Mouse (Mus musculus) intestine, postnatal 0 days (tissue): Measurements from ENCODE around the gene Ptprn. TPM values are rescaled to one million over a fixed set of nuclear protein-coding genes. Genes with fewer than 3 reads are reported as not detected.

Experiments
- ATAC-seq: fragments of 200-750 bp; cut with Nextera tagmentation; 2 replicates; pipeline ENCODE4 v1.8.0; 2017; ENCODE audit warnings: mild to moderate bottlenecking, moderate TSS enrichment, moderate library complexity
- H3K27ac ChIP-seq: fragments of 300-500 bp; sonication (generic); 2 replicates; pipeline ENCODE4 v1.5.1; 2014; ENCODE audit warnings: mild to moderate bottlenecking, low read depth, low read length, moderate library complexity
- H3K27me3 ChIP-seq: fragments of 300-500 bp; sonication (generic); replicated peaks from 2 replicates; pipeline ENCODE4 v1.6.1; 2014; ENCODE audit warnings: low read length, mixed read lengths; ENCODE audit not compliant: control insufficient read depth, insufficient read depth
- H3K36me3 ChIP-seq: fragments of 300-500 bp; sonication (generic); 2 replicates; pipeline ENCODE4 v1.6.1; 2014; ENCODE audit warnings: mild to moderate bottlenecking, moderate library complexity; ENCODE audit not compliant: control insufficient read depth, insufficient read depth
- H3K4me1 ChIP-seq: fragments of 300-500 bp; sonication (generic); replicated peaks from 2 replicates; pipeline ENCODE4 v1.6.1; 2014; ENCODE audit warnings: antibody characterized with exemption, low read length, mixed read lengths; ENCODE audit not compliant: control insufficient read depth, insufficient read depth
- H3K4me2 ChIP-seq: fragments of 300-500 bp; sonication (generic); replicated peaks from 2 replicates; pipeline ENCODE4 v1.6.1; 2014; ENCODE audit warnings: low read depth, mild to moderate bottlenecking, moderate library complexity
- H3K4me3 ChIP-seq: fragments of 300-500 bp; sonication (generic); 2 replicates; pipeline ENCODE4 v1.5.1; 2014; ENCODE audit warnings: low read depth, low read length
- H3K9ac ChIP-seq: fragments of 300-500 bp; sonication (generic); 2 replicates; pipeline ENCODE4 v1.6.1; 2014; ENCODE audit warnings: mild to moderate bottlenecking, low read depth, low read length
- H3K9me3 ChIP-seq: fragments of 300-500 bp; sonication (generic); 2 replicates; pipeline ENCODE4 v1.6.1; 2016; ENCODE audit warnings: mixed run types; ENCODE audit not compliant: control insufficient read depth
- CTCF ChIP-seq: sonication (generic); IDR thresholded peaks from 2 replicates; pipeline ENCODE4 v1.5.1; 2016; ENCODE audit warnings: low read depth, mild to moderate bottlenecking, control low read depth, antibody characterized with exemption, moderate library complexity
- WGBS: fragments of 180-500 bp; shearing (Covaris S2); extraction: QIAGEN DNeasy Blood & Tissue Kit; methylation state at CpG from one replicate; pipeline ENCODE4 v1.1.7; 2014; 5-methylcytosine and 5-hydroxymethylcytosine counted together
- polyA plus RNA-seq: library from polyadenylated mRNA; unstranded; fragments of >200 nt; fragmentation: Nextera tagmentation; extraction: Ambion mirVana; gene quantifications from 2 replicates; pipeline ENCODE4 v1.2.1, GENCODE M21; 2015

Gene Ptprn
- polyA plus RNA-seq, 1 experiment from 2014 or later = 3.0 TPM

DNA sequence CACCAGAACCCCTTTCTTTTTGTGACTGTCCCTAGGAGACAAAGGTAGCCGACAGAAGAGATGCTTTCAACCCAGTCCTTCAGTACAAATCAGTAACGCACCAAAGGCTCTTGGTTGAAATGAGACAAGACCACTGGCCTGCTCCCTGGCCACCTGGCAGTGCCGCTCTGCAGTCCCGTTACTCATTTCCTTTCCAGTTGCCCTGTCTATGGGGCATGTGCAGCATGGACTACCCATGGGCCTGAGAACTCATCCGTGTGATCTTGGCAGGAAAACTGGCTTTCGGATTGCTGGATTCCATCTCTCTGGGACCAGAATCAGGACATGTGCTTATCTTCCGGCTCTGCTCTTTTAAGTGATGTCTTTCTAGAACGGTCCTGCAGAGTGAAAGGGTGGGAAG, 27.0 kb upstream of the Ptprn start:
- Histone ChIP-seq H3K27ac (no peak overlapping the region), H3K36me3 (no peaks in the 10 kb centered on the region), H3K4me1 (no peaks in the 10 kb centered on the region), H3K4me2 (no peak overlapping the region), H3K9me3 (no peaks in the 10 kb centered on the region), H3K27me3 (no peaks in the 10 kb centered on the region), H3K4me3 (no peak overlapping the region), H3K9ac (no peak overlapping the region)
- no peak for ATAC-seq
- no peak for TF ChIP-seq CTCF
- 86% methylated on average over 8 of the region's 8 CpGs for WGBS

DNA sequence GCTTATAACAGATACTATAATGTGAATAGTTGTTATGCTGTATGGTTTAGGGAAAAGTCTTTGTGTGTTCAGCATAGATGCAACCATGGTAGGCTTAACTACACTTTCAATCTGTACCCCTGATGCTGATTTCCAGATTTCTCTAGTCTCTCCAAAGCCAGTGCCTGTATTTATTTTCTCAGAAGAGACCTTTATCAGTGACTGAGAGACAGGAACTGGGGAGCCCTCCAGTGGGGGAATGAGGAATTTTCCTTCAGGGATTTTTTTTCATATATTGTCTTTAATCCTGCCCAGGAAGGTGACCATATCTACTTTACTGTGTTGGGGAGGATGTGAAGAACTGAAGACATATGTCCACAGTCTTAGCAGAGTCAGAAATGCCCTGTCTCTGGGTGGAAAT, 26.3 kb upstream of the Ptprn start:
- Histone ChIP-seq H3K9ac (no peak overlapping the region), H3K36me3 (no peaks in the 10 kb centered on the region), H3K4me3 (no peak overlapping the region), H3K27me3 (no peaks in the 10 kb centered on the region), H3K27ac (no peak overlapping the region), H3K4me2 (no peak overlapping the region), H3K9me3 (no peaks in the 10 kb centered on the region), H3K4me1 (no peaks in the 10 kb centered on the region)
- ATAC-seq = no peak
- TF ChIP-seq CTCF = peak; percentile 66

DNA sequence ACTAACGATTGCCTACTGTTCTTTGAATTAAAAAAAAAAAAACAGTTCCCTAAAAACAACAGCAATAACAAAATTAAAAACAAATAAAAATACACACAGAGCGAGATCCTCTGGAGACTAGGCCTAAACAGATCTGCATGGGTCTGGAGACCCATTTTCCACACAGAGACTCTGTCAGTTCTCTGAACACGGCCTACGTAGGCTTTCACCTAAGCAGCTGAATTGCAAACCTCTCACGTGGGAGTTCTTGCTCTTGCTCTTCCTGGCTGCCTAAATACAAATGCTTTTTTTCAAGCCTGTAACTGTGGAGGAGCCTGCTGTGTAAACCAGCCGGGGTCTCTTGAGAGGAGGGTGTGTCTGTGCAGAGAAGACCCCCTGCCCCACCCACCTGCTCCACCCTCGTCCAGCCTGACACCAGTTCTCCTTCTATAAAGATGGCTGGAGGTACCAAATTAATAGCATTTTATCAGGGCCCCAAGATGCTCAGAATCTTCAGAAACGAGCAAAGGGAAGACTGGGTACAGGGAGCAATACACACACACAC, 25.7 kb upstream of the Ptprn start:
- TF ChIP-seq CTCF = no peak
- WGBS = 66% methylated on average over 8 of the region's 8 CpGs
- Histone ChIP-seq H3K36me3 (no peaks in the 10 kb centered on the region), H3K9me3 (no peaks in the 10 kb centered on the region), H3K27ac (no peak overlapping the region), H3K4me3 (no peak overlapping the region), H3K4me1 (no peaks in the 10 kb centered on the region), H3K27me3 (no peaks in the 10 kb centered on the region), H3K4me2 (no peak overlapping the region), H3K9ac (no peak overlapping the region)
- no peak for ATAC-seq

DNA sequence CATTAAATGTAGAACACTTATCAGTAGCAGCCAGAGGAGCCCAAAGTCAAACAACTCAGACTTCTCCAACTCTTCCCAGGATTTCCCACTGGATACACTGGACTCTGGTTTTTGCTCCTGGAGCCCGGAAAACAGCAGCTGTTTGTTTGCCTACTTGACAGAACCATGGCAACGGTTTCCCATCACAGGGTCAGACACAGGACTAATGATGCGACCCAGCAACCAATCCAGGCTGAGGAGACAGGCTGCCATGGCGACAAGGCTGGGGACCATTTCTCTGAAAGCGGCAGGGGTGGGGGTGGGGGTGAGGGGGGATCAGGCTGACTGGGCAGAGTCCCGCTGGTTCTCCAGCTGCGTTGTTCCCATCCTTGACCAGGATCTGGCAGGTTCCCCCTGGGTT, 25.1 kb upstream of the Ptprn start:
- Histone ChIP-seq H3K27me3 (no peaks in the 10 kb centered on the region), H3K4me2 (no peak overlapping the region), H3K4me3 (no peak overlapping the region), H3K9ac (no peak overlapping the region), H3K9me3 (no peaks in the 10 kb centered on the region), H3K36me3 (no peaks in the 10 kb centered on the region), H3K4me1 (no peaks in the 10 kb centered on the region), H3K27ac (no peak overlapping the region)
- 15% methylated on average over 7 of the region's 7 CpGs for WGBS
- TF ChIP-seq CTCF = no peak
- no peak for ATAC-seq

DNA sequence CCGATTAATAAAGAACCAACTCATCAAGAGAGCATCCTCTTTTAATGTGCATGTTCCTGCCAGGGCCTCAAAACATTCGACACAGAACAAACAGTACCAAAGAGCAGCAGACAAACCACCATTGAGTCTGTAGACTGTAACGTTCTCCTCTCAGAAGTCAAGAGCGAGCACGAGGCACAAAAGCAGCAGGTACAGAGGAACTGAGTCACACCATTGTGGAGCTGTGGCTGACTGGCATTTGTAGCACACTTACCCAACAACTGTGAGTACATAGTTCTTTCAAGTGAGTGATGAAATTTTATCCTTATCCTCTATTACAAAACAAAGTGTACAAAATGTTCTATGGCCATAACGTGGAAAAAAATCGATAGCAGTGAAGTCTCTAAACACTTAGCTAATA, 20.6 kb upstream of the Ptprn start:
- 83% methylated on average over 7 of the region's 7 CpGs for WGBS
- no peak for ATAC-seq
- H3K4me3 ChIP-seq = no peak overlapping the region
- no peaks in the 10 kb centered on the region for H3K27me3 ChIP-seq
- H3K9me3 ChIP-seq = no peaks in the 10 kb centered on the region
- no peak overlapping the region for H3K4me2 ChIP-seq
- no peak for TF ChIP-seq CTCF
- H3K4me1 ChIP-seq = no peaks in the 10 kb centered on the region
- H3K27ac ChIP-seq = no peak overlapping the region
- no peak overlapping the region for H3K9ac ChIP-seq
- H3K36me3 ChIP-seq = no peaks in the 10 kb centered on the region

DNA sequence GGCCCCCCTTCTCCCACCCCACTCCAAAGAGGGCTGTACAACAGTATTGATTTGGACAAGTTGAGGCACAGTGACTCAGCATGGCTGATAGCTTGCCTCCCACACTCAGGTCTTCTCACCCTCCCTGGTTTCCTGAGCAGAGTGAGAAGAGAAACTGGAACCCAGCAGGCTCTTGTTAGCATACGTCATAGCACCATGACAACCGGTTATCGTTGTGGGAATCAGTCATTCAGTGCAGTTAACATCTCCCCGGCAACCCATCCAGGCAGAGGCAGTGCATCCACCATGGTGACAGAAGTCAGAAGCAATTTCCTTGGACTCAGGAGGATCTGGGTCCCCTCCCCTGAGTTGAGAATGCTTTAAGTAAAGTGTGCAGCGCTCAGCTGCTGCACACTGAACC, 18.7 kb upstream of the Ptprn start:
- H3K27me3 ChIP-seq = peaks cover 2% of the 10 kb centered on the region; the same call in 1 of the 2 replicates
- no peak overlapping the region for H3K4me2 ChIP-seq
- ATAC-seq = no peak
- 54% methylated on average over 5 of the region's 5 CpGs for WGBS
- no peak overlapping the region for H3K27ac ChIP-seq
- no peaks in the 10 kb centered on the region for H3K4me1 ChIP-seq
- no peak for TF ChIP-seq CTCF
- no peaks in the 10 kb centered on the region for H3K9me3 ChIP-seq
- H3K4me3 ChIP-seq = no peak overlapping the region
- H3K36me3 ChIP-seq = no peaks in the 10 kb centered on the region
- H3K9ac ChIP-seq = no peak overlapping the region

DNA sequence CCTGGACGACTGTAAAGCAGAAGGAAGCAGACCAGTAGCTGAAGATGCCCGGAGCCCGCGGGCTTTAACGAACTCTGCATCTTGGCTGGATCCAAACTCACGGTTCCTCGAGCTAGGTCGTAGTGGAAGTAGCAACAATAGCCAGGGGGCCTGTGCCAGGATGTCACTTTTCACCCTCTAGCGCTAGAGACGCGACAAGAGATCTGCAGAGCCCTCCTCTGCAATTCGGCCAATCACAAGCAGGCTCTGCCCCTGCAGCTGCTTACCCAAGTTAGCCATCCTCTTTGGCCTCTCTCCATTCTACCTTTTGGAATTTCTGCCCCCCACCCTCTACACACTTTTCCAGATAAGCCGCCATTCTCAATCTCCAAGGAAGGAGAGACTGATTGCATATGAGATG, 13.9 kb upstream of the Ptprn start, which contains the start of gene Resp18:
TSS of gene Resp18 (minus strand) at position 188 of the 400 bp plus-strand sequence.
- Histone ChIP-seq H3K27ac (no peak within 1 kb of the TSS), H3K4me3 (no peak within 1 kb of the TSS), H3K9me3 (no peaks in the 10 kb centered on the region), H3K4me2 (no peak within 1 kb of the TSS), H3K36me3 (no peaks in the 10 kb centered on the region), H3K9ac (no peak within 1 kb of the TSS), H3K4me1 (no peaks in the 10 kb centered on the region), H3K27me3 (peaks cover 15% of the 10 kb centered on the region)
- no peak for TF ChIP-seq CTCF
- no peak for ATAC-seq
- 10% methylated on average over 13 of the region's 13 CpGs for whole genome bisulfite sequencing
